Mouse (Mus musculus) cerebellum, adult (tissue): ENCODE results near the gene Alpk3.
"Not testable (repeated sequence)": the region's sequence is repeated elsewhere in the genome, so short reads cannot be mapped to it uniquely, and the experiment has no call there.

Experiments
- ATAC-seq: cut with Nextera tagmentation; 2 replicates; pipeline ENCODE4 v1.9.2; 2017; ENCODE audit warnings: mild to moderate bottlenecking, moderate library complexity, mixed read lengths; ENCODE audit not compliant: insufficient number of reproducible peaks, low FRiP score, low TSS enrichment

The Alpk3 gene

GRCm38 (mm10) chr7:81124773-81125172, 67.4 kb downstream of the Alpk3 start:
- no peak for ATAC-seq

GRCm38 (mm10) chr7:81125215-81126175, 68.1 kb downstream of the Alpk3 start:
- ATAC-seq, result 0 out of 2 replicates have a peak, but pooled peaks have one; percentile 15

GRCm38 (mm10) chr7:81131864-81132263, 74.5 kb downstream of the Alpk3 start:
- no peak for ATAC-seq

- ATAC-seq, result no peak
These were observed 75.5 kb downstream of the Alpk3 start for GRCm38 (mm10) chr7:81132851-81133279.

GRCm38 (mm10) chr7:81133416-81133815, 76.0 kb downstream of the Alpk3 start:
- no peak for ATAC-seq

- no peak for ATAC-seq
These were observed 76.5 kb downstream of the Alpk3 start for GRCm38 (mm10) chr7:81133941-81134340.

GRCm38 (mm10) chr7:81134614-81135067, 77.2 kb downstream of the Alpk3 start:
- no peak for ATAC-seq

- ATAC-seq, result no peak
These were observed 79.9 kb downstream of the Alpk3 start for GRCm38 (mm10) chr7:81137292-81137691.

GRCm38 (mm10) chr7:81139100-81139499, 81.7 kb downstream of the Alpk3 start:
- ATAC-seq, result no peak

GRCm38 (mm10) chr7:81139671-81140404, 82.4 kb downstream of the Alpk3 start:
- no peak for ATAC-seq

- ATAC-seq, result no peak
These were observed 84.1 kb downstream of the Alpk3 start for GRCm38 (mm10) chr7:81141541-81141940.

GRCm38 (mm10) chr7:81143056-81143455, 85.7 kb downstream of the Alpk3 start:
- not testable (repeated sequence) for ATAC-seq

- no peak for ATAC-seq
These were observed 92.4 kb downstream of the Alpk3 start for GRCm38 (mm10) chr7:81149759-81150158.

- ATAC-seq, result no peak
These were observed 93.8 kb downstream of the Alpk3 start for GRCm38 (mm10) chr7:81151216-81151615.

GRCm38 (mm10) chr7:81152306-81152705, 94.9 kb downstream of the Alpk3 start:
- ATAC-seq, result no peak

- ATAC-seq, result no peak
These were observed 95.4 kb downstream of the Alpk3 start for GRCm38 (mm10) chr7:81152826-81153225.

- no peak for ATAC-seq
These were observed 95.9 kb downstream of the Alpk3 start for GRCm38 (mm10) chr7:81153327-81153726.

- not testable (repeated sequence) for ATAC-seq
These were observed 96.8 kb downstream of the Alpk3 start for GRCm38 (mm10) chr7:81154244-81154643.

GRCm38 (mm10) chr7:81154960-81155359, 97.6 kb downstream of the Alpk3 start:
- peak; percentile 70; the same call in 1 of the 2 replicates for ATAC-seq
